Mouse (Mus musculus): ENCODE results near the gene Nfkb2.

DNA sequence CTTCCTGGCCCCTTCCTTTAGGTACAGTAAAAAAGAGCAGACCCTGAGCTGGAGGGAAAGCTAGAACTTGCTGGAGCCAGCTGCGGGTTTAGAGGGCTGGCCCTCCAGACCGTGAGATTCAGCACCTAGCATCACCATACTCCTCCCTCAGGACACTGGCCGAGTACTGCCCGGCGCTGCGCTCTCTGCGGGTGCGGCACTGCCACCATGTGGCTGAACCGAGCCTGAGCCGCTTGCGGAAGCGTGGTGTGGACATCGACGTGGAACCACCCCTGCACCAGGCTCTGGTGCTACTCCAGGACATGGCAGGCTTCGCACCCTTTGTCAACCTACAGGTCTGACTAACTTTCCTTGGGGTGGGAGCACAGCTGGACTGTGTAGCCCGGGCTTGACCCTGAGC is 25.8 kb downstream of the Nfkb2 start:
- no peak for TF ChIP-seq E2F4 (IDR thresholded peaks at IDR 0.05; ENCODE audit: insufficient read depth)
- no peak for TF ChIP-seq POLR2A (IDR thresholded peaks at IDR 0.05; ENCODE audit: insufficient read length, low read depth)
- no peak for TF ChIP-seq USF1 (IDR thresholded peaks at IDR 0.05; ENCODE audit: low read depth)
- TF ChIP-seq CEBPB (IDR thresholded peaks at IDR 0.05; ENCODE audit: insufficient read depth, poor library complexity, severe bottlenecking): no peak
- no peak for TF ChIP-seq TCF12 (IDR thresholded peaks at IDR 0.05; ENCODE audit: insufficient read depth, poor library complexity, severe bottlenecking)
- TF ChIP-seq MYOG (IDR thresholded peaks at IDR 0.05; ENCODE audit: control insufficient read depth in 1 of 3, insufficient read depth in 1 of 3, insufficient read length in 2 of 3, low read depth in 2 of 3): peak in 1 of 3 experiments; percentile 27
